Mouse (Mus musculus) lung, embryonic 14.5 days (tissue): ENCODE data around the gene Camk2g. TPM values are rescaled to one million over a fixed set of nuclear protein-coding genes. Genes with fewer than 3 reads are reported as not detected.

Experiments used
- ATAC-seq: fragments of 200-750 bp; cut with Nextera tagmentation; 2 replicates; pipeline ENCODE4 v1.8.0; 2017; ENCODE audit warnings: mild to moderate bottlenecking, moderate TSS enrichment, moderate library complexity; ENCODE audit not compliant: insufficient read depth
- DNase-seq: peaks from one replicate; pipeline ENCODE4 v3.0.0-alpha.2; 2015
- H3K27ac ChIP-seq: fragments of 300-500 bp; sonication (generic); 2 replicates; pipeline ENCODE4 v1.5.1; 2014; ENCODE audit warnings: low read depth, mild to moderate bottlenecking, moderate library complexity
- H3K27me3 ChIP-seq: fragments of 300-500 bp; sonication (generic); 2 replicates; pipeline ENCODE4 v1.6.1; 2014; ENCODE audit warnings: low read length, control low read depth; ENCODE audit not compliant: insufficient read depth
- H3K36me3 ChIP-seq: fragments of 300-500 bp; sonication (generic); 2 replicates; pipeline ENCODE4 v1.6.1; 2014; ENCODE audit warnings: control low read depth; ENCODE audit not compliant: insufficient read depth
- H3K4me1 ChIP-seq: fragments of 300-500 bp; sonication (generic); 2 replicates; pipeline ENCODE4 v1.6.1; 2014; ENCODE audit warnings: antibody characterized with exemption, control low read depth; ENCODE audit not compliant: insufficient read depth
- H3K4me2 ChIP-seq: fragments of 300-500 bp; sonication (generic); 2 replicates; pipeline ENCODE4 v1.6.1; 2014; ENCODE audit warnings: mild to moderate bottlenecking
- H3K4me3 ChIP-seq: fragments of 300-500 bp; sonication (generic); 2 replicates; pipeline ENCODE4 v1.5.1; 2014; ENCODE audit warnings: low read depth, low read length
- H3K9ac ChIP-seq: fragments of 300-500 bp; sonication (generic); 2 replicates; pipeline ENCODE4 v1.6.1; 2014
- H3K9me3 ChIP-seq: fragments of 300-500 bp; sonication (generic); 2 replicates; pipeline ENCODE4 v1.6.1; 2016; ENCODE audit warnings: low read depth, low read length, control low read depth
- CTCF ChIP-seq: IDR thresholded peaks from 2 replicates; pipeline ENCODE4 v1.5.1; 2016; ENCODE audit warnings: antibody characterized with exemption, low read depth
- WGBS: fragments of 180-500 bp; shearing (Covaris S2); extraction: QIAGEN DNeasy Blood & Tissue Kit; methylation state at CpG from one replicate; pipeline ENCODE4 v1.1.7; 2014; 5-methylcytosine and 5-hydroxymethylcytosine counted together
- polyA plus RNA-seq: library from polyadenylated mRNA; unstranded; fragments of >200 nt; fragmentation: Nextera tagmentation; extraction: Ambion mirVana; gene quantifications from 2 replicates; pipeline ENCODE4 v1.2.1, GENCODE M21; 2014

The Camk2g gene
- polyA plus RNA-seq, 1 experiment from 2014 or later = 46.3 TPM

DNA sequence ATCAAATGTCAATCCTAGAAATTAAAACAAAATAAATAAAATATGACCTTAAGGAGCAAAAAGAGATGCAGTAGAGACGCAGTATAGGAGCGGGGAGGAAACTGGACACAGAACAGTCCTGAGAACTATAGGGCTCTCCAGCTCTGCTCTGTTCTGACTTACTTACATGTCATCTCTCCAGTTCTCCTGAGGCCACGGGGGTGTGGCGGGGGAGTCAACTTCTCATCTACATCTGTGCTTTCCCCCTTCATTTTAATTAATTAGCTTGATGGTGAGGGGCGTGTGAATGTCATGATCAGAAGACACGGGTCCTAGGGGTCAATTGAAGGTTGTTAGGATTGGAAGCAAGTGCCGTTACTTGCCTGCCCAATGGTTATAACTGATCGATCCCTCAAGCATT lies 33.2 kb upstream of the Camk2g start:
- 75% methylated on average over 8 of the region's 8 CpGs for WGBS
- no peak for ATAC-seq

DNA sequence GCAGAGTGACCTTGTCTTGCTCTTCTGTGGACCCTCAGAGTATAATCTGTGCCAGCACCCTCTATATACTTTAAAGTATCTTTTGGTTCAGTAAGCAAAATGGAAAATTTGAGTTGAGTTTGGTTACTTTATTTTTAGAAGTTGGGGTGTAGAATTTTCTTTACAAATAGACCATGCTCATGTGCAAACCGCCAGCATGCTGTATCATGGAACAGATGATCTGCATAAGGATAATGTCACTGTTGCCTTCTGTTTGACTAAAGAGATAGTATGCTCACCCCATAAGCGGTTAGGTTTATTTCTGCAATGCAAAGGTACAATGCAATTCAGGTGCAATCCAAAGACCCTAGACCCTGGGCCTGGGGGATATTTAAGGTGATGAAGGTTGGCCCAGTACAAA lies 31.6 kb upstream of the Camk2g start:
- no peak for TF ChIP-seq CTCF
- no peaks in the 10 kb centered on the region for H3K36me3 ChIP-seq
- 92% methylated on average over 2 of the region's 2 CpGs for WGBS
- H3K27ac ChIP-seq = no peak overlapping the region
- DNase-seq (no peak), ATAC-seq (no peak)
- H3K27me3 ChIP-seq = no peaks in the 10 kb centered on the region
- no peaks in the 10 kb centered on the region for H3K4me1 ChIP-seq
- H3K4me2 ChIP-seq = no peak overlapping the region
- no peak overlapping the region for H3K9ac ChIP-seq
- no peaks in the 10 kb centered on the region for H3K9me3 ChIP-seq
- H3K4me3 ChIP-seq = no peak overlapping the region

More for the DNA sequence above, 33.2 kb upstream of the Camk2g start:
- Histone ChIP-seq H3K4me3 (no peak overlapping the region), H3K9me3 (no peaks in the 10 kb centered on the region), H3K27ac (no peak overlapping the region), H3K36me3 (no peaks in the 10 kb centered on the region), H3K27me3 (no peaks in the 10 kb centered on the region), H3K9ac (no peak overlapping the region), H3K4me2 (no peak overlapping the region), H3K4me1 (no peaks in the 10 kb centered on the region)
- no peak for TF ChIP-seq CTCF
- DNase-seq = no peak

DNA sequence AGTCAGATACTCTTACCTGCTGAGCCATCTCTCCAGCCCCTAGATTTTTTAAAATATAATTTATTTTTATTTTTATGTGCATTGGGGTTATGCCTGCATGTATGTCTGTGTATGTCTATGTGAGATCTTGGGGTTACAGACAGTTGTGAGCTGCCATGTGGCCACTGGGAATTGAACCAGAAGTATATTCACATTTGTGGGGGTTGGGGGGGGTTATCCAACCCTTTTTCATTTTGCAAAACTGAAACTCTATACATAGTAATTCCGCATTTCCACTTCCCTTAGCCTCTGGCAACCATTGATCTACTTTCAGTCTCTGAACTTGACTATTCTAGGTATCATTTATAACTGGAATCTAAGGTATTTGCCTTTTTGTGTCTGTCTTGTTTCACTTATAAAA lies 30.6 kb upstream of the Camk2g start:
- ATAC-seq (no peak), DNase-seq (no peak)
- Histone ChIP-seq H3K4me1 (no peaks in the 10 kb centered on the region), H3K27ac (no peak overlapping the region), H3K36me3 (no peaks in the 10 kb centered on the region), H3K4me3 (no peak overlapping the region), H3K9ac (no peak overlapping the region), H3K4me2 (no peak overlapping the region), H3K27me3 (no peaks in the 10 kb centered on the region), H3K9me3 (no peaks in the 10 kb centered on the region)
- 96% methylated on average over 1 of the region's 1 CpGs for WGBS
- no peak for TF ChIP-seq CTCF

DNA sequence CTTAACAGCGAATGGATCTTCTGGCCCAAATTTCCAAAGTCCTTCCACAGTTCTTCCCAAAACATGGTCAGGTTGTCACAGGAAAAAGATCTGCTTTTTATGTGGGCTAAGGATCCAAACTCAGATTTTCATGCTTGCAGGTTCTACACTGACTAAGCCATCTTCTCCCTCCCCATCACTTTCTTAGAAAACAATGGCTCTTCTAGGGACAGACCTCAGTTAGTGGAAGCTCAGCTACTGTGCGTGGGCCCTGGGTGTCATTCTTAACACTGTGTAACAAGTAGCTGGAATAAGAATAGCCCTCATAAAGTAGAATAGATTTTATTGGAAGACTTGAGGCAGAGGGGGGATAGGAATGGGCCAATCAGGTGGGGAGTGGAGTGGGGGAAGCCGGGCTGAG lies 21.6 kb upstream of the Camk2g start:
- 89% methylated on average over 3 of the region's 3 CpGs for WGBS
- no peak for ATAC-seq

DNA sequence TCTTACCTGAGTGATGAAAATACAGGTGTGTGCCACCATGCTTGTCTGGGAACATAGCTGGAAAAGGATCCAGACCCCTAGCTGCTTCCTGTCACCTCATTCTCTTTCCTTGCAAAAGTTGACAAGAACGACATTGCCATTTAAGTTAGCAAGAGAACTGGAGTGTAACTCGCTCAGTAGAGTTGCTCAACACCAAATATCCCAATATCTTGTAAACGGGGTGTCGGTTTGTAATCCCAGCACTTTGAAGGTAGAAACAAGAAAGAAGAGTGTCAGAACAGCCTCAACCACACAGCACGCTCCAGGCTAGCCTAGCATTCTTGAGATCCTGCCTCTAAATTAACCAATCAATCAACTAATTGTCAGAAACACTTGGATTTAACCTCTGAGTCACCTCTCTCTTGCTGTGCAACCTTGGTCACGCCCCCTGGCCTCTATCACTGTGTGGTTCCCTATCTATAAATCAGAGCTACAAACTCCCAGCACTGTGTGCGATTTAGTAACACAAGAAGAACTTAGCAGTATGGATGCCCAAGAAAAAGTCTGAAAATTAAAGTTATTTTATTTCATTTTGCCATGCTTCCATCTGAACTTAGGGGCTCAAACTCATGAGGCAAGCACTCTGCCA lies 18.0 kb upstream of the Camk2g start:
- Histone ChIP-seq H3K27ac (no peak overlapping the region), H3K9me3 (no peaks in the 10 kb centered on the region), H3K4me2 (no peak overlapping the region), H3K9ac (no peak overlapping the region), H3K27me3 (no peaks in the 10 kb centered on the region), H3K36me3 (no peaks in the 10 kb centered on the region), H3K4me1 (no peaks in the 10 kb centered on the region), H3K4me3 (no peak overlapping the region)
- DNase-seq (no peak), ATAC-seq (no peak)
- WGBS = 49% methylated on average over 7 of the region's 7 CpGs
- no peak for TF ChIP-seq CTCF

More for the DNA sequence above, 21.6 kb upstream of the Camk2g start:
- TF ChIP-seq CTCF = no peak
- H3K36me3 ChIP-seq = no peaks in the 10 kb centered on the region
- H3K4me2 ChIP-seq = no peak overlapping the region
- no peak overlapping the region for H3K27ac ChIP-seq
- no peak for DNase-seq
- H3K4me1 ChIP-seq = no peaks in the 10 kb centered on the region
- H3K9ac ChIP-seq = no peak overlapping the region
- no peaks in the 10 kb centered on the region for H3K9me3 ChIP-seq
- H3K27me3 ChIP-seq = no peaks in the 10 kb centered on the region
- H3K4me3 ChIP-seq = no peak overlapping the region

DNA sequence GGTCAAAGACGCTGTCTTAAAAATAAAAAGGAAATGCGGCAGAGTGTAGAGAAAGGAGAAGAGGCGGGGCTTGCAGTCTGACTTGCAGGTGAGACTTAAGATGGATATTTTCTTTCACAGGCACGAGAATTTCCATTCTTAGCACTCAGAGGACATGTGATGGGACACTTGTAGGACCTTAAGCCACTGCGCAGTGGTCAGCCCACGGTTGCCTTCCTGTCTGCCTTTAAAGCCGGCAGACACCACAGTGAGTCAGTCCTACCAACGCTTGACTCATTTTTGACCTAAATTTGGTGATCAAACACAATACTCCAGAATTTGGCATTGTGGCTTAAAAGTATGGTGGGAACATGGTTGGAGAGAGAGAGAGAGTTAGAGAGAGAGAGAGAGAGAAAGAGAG lies 17.3 kb upstream of the Camk2g start:
- no peak for TF ChIP-seq CTCF
- H3K27me3 ChIP-seq = no peaks in the 10 kb centered on the region
- H3K36me3 ChIP-seq = no peaks in the 10 kb centered on the region
- H3K9ac ChIP-seq = no peak overlapping the region
- no peak overlapping the region for H3K4me3 ChIP-seq
- no peak overlapping the region for H3K4me2 ChIP-seq
- no peaks in the 10 kb centered on the region for H3K4me1 ChIP-seq
- no peak overlapping the region for H3K27ac ChIP-seq
- ATAC-seq (no peak), DNase-seq (no peak)
- no peaks in the 10 kb centered on the region for H3K9me3 ChIP-seq
- 81% methylated on average over 8 of the region's 8 CpGs for WGBS

DNA sequence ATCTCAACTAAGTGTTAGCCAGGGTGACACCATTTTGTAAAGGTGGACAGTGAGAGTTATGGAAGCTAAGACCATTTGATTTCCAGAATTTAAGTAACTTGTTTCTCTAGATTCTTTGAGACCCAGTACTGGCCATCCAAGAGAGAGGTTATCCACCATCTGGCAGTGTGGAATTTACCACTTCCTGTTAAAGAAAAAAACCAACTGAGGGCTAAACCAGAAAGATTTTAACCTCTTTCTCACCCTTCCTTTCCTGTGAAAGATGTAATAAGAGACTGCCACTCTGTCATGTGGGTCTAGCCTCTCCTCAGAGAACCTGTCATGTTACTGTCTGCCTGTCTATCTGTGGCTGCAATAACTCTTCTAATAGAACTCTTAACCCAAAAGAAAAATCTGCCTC lies 15.9 kb upstream of the Camk2g start:
- ATAC-seq (no peak), DNase-seq (no peak)
- Histone ChIP-seq H3K4me2 (no peak overlapping the region), H3K9ac (no peak overlapping the region), H3K9me3 (no peaks in the 10 kb centered on the region), H3K4me3 (no peak overlapping the region), H3K4me1 (peaks cover 9% of the 10 kb centered on the region), H3K27me3 (no peaks in the 10 kb centered on the region), H3K27ac (no peak overlapping the region), H3K36me3 (no peaks in the 10 kb centered on the region)
- TF ChIP-seq CTCF = no peak

DNA sequence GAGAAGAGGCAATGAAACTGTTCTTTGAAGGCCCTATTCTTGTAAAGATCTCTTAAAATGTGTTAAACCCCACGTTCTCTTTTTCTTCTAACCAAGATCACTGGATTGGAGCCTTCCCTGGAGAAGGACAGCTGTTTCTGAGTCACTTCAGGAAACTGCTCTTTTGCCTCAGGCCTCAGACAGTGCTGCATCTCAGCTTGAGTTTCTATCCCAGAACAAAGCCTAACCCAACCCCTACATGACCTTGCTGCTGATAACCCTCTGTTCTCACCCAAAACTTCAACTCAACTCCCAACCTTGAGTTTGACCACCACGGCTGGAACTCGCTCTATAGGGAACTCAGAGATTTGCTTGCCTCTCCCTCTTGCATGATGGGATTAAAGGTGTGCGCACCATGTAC lies 15.5 kb upstream of the Camk2g start:
- H3K9me3 ChIP-seq = no peaks in the 10 kb centered on the region
- ATAC-seq (no peak), DNase-seq (no peak)
- no peaks in the 10 kb centered on the region for H3K36me3 ChIP-seq
- peaks cover 9% of the 10 kb centered on the region for H3K4me1 ChIP-seq
- no peaks in the 10 kb centered on the region for H3K27me3 ChIP-seq
- H3K4me3 ChIP-seq = no peak overlapping the region
- 81% methylated on average over 4 of the region's 4 CpGs for whole genome bisulfite sequencing
- H3K4me2 ChIP-seq = no peak overlapping the region
- H3K9ac ChIP-seq = no peak overlapping the region
- TF ChIP-seq CTCF = no peak
- no peak overlapping the region for H3K27ac ChIP-seq
